Mouse (Mus musculus) thymus, postnatal 25 days (tissue): ENCODE results near the gene C730034F03Rik.

Source experiments
- DNase-seq: peaks from one replicate; pipeline ENCODE4 v3.0.0; 2022

Gene C730034F03Rik

DNA sequence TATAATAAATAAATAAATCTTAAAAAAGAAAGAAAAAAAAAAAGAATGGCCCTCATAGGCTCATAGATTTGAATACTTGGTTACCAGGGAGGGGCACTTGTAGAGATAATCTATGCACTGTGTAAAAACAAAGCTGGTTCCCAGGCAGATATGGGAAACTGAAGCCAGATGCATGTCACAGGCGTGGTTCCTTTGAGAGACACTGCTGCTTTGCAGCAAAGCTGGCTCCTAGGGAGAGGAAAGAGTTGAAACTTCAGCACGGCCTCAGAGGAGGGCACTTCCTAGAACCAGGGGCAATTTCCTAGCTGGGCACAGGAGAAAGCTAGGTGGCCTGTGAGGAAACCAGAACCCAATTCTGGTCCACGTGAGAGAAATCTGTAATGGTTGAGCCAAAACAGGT is 4.7 kb downstream of the C730034F03Rik start:
- DNase-seq, result no peak

- DNase-seq, result no peak
Observed at GRCm38 (mm10) chr15:89435878-89436277, 6.5 kb downstream of the C730034F03Rik start.

DNA sequence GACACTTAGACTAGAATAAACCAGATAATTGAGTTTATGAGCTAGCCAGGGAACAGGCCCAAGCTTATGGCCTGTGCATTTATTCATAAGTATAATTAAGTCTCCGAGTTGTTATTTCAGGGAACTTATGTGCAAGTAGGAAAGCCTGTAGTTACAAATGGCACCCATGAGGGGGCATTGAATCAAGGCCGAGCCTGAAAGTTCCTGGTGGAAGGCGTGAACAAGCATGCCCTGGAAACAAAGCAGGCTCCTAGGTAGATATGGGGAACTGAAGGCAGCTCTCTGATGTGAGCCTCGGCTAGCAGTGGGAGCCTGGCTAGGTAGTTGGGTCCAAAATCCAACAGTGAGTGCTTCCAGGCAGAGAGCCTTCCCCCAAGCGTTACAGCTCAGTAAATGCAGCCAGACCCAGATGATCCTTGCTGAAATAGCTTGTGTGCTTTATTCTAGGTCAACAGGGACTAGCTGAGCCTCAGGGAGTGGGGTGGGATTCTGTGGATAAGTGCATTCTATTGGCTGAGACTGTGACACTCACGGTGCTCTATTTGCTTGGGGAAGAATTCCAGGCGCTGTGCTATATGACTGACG is 13.2 kb downstream of the C730034F03Rik start:
- no peak for DNase-seq

GRCm38 (mm10) chr15:89452906-89453864 is 23.8 kb downstream of the C730034F03Rik start:
- DNase-seq, result peak; percentile 53

DNA sequence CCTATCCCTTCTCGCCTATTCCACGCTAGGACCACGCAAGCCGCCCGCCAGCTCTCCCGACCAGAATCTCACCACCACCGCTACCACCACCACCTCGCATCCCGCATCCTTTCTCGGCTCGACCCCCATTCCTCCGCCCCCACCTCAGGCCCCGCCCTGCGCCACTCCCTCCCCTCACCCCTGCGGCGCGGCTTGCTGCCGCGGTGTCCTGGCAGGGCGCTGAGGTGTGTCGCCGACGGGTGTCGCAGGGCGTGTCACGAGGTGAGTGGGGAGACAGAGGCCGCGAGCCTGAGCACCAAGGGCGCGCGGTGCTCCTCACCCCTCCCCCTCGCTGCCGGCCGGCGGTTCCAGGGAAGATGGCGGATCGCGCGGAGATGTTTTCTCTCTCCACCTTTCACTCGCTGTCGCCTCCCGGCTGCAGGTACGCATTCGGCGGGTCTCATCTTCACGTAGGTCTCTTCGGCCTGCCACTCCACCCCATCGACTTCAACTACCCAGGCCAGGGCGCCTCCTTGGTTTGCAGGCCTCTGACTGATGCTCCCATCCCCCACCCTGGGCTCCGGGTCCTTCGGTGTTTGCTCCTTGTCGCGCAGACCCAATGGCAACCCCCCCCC is 24.6 kb downstream of the C730034F03Rik start, which contains the start of gene Mapk8ip2:
Gene Mapk8ip2 (plus strand): TSS at position 49 of the 614 bp plus-strand sequence.
- DNase-seq, result no peak

DNA sequence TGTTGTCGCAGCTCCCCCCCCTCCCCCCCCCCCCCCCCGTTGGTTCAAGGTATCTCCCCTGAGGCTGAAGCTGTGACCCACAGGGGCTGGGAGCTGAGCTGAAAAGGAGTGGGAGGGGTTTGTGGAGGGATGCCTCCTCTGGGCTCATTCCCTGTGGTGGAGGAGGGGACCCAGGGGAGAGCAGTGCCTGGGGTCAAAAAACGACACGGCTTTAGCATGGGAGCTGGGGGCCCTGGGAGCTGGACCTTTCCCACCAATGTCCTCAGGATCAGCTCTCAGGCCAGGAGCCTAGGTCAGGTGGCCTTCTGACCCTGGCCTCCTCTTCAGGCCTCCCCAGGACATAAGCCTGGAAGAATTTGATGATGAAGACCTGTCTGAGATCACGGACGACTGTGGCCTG is 25.5 kb downstream of the C730034F03Rik start:
- no peak for DNase-seq

DNA sequence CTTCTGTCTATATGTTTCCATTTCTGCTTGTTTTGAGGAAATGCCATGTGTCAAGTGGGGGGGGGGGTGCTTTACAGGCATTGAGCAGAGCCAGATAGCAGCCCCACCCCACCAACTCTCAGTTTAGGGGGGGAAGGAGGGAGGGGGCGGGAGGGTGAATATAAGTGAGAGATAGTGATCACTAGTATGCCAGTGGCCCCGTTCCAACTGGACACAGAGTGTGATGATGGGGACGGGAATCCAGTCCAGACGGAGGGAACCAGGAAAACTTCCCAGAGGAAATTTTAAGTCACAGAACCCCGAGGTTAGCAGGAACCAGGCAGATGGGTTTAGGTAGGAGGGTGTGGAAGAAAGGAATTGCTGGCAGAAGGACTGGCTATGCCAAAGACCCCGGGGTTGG is 26.3 kb downstream of the C730034F03Rik start:
- DNase-seq, result no peak

DNA sequence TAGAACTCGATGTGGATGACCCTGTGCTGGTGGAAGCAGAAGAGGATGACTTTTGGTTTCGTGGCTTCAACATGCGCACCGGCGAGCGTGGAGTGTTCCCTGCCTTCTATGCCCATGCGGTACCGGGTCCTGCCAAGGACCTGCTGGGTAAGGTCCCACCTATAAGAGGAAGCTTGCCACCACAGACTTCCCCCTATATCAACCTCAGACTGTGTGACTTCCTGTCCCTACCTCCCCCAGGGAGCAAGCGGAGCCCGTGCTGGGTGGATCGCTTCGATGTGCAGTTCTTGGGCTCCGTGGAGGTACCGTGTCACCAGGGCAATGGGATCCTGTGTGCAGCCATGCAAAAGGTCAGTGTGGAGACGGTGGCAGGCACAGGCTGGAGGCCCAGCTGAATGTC is 29.6 kb downstream of the C730034F03Rik start:
- DNase-seq, result no peak

DNA sequence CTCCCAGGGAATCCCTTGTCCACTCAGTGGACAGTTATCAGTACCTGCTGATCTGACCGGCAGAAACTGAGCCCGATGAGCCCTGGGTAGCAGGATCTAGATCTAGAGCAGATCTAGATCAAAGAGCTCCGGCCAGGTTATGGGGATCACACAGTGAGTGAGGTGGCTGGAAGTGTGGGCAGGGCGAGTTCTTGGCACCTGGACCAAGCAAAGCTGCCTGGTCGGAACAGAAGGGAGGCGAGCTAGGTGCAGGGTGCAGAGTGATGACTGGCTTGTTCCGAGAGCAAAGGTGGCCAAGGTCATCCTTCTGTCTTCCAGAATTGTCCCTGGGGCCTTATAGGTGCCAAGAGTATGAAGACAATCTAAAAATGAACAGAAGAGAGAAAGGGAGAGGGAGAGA is 30.4 kb downstream of the C730034F03Rik start:
- no peak for DNase-seq

GRCm38 (mm10) chr15:89460298-89460697 is 30.9 kb downstream of the C730034F03Rik start:
- DNase-seq, result no peak

DNA sequence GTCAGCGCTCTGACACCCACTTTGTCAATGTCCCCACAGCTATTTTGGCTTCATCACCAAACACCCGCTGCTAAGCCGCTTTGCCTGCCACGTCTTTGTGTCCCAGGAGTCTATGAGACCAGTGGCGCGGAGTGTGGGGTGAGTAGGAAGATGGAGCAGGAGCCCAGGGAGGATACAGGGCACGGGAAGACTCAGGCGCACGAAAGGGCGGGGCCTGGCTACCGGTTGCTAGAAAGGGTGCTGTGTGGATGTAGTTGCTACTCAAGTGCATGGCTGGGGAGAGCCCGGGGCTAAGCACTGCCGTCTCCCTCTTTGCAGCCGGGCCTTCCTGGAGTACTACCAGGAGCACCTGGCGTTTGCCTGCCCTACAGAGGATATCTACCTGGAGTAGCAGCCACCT is 31.9 kb downstream of the C730034F03Rik start:
- no peak for DNase-seq

- no peak for DNase-seq
Observed at GRCm38 (mm10) chr15:89462176-89462575, 32.8 kb downstream of the C730034F03Rik start.

DNA sequence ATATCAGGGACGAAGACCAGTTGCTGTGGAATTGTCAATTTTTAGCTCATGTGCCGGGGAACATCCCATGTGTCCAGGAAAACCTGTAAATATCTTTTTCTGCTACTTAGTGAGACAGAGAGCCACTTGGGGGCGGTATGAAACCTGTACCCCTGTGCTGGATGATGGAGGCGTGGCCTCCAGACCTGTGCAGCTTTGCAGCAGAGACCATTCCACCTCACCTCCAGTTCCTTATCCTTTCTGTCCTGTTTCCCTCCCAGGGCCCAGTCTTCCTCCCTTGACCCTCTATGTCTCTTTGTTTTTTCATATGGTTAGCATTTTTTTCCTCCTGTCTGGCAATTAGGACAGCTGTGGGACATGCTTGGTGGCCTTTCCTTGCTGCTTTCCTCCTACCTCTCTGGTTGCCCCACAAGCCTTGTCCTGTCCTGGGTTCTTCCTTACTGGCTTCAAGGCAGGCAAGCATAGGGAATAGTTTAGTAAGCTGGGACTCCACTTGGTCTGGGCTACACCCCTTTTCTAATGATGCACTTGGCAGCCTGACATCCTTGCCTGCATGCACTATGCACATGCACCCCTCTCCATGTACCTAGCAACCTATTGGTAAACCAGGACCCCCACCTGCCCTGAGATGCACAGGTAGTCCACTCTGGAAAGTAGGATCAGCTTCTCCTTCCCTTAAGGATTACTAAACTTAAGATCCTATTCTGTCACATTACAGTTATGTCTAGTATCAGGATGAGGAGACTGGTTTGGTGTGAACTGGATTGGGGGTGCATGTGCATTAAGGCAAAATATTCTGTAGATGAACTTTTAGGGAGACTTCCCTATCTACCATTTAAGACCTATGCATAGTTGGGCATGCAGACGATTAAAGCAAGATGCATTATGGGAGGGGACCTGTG is 34.2 kb downstream of the C730034F03Rik start:
- DNase-seq, result peak; percentile 26

DNA sequence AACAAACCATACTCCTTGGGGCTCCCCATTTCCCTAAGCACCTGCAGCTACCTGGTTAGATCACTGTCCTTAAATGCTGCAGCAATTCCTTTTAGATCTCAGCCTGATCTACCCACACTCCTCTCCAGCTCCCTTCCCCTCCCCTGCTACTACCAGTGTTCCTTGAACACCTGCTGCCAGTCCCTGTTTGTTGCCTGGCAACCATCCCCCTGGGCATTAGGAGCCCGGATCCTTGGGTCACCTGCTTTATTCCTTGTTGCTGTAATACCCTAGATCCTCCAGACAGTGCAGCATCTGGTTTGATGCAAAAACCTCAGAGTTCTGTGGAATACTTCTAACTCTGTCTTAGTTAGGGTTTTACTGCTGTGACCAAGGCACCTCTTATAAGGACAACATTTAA is 35.7 kb downstream of the C730034F03Rik start:
- DNase-seq, result no peak

GRCm38 (mm10) chr15:89468577-89468976 is 39.2 kb downstream of the C730034F03Rik start:
- no peak for DNase-seq

DNA sequence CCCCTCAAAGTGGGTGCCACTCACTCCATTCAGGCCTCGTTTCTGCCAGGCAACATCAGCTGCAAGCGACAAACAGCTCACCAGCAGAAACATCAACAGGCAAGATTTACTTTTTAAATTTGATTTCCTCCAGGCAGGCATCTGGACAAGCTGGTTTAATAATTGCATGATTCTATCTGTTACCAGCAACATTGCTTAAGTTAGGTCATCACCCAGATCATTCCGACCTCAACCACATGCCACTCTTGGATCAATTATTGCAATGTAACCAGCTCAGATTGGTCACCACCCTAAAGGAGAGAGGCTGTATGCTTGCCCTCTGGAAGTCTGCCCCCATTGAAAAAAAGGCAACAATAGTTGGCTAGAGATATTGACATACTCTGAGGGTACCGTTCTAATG is 42.1 kb downstream of the C730034F03Rik start:
- DNase-seq, result no peak

DNA sequence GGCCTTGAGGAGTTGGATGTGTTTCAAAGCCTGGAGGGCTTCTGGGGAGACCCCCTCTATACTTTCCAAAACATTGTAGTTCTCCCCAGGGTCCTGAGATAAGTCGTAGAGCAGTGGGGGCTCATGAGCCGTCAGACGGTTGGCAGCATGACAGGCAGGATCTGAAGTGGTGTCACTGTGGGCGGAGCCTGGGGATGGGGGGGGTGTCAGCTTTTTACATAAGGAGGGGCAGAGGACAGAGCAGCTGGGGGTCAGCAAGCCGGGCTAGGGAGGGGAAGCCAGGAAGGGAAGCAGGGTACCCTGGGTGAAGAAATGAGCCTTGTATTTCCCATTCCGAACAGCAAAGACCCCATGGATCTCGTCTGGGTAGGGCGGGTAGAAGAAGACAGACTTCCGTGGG is 44.0 kb downstream of the C730034F03Rik start:
- DNase-seq, result no peak

DNA sequence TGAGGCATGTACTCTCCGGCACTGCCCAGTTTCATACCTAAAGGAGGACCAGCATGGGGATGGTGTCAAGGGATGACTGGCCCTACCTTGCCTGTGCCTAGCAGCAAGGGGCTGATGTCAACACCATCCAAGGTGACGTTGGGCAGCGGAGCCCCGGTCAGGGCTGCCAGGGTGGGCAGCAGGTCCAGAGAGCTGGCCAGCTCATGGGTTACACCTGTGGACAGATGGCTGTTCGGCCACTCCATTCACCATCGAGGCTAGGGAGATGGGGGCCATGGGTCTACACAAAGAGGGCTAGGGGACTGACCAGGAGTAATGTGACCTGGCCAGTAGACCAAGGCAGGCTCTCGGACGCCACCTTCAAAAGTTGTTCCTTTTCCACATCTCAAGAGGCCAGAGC is 44.5 kb downstream of the C730034F03Rik start:
- no peak for DNase-seq

GRCm38 (mm10) chr15:89474596-89475292 is 45.4 kb downstream of the C730034F03Rik start:
- DNase-seq, result no peak

DNA sequence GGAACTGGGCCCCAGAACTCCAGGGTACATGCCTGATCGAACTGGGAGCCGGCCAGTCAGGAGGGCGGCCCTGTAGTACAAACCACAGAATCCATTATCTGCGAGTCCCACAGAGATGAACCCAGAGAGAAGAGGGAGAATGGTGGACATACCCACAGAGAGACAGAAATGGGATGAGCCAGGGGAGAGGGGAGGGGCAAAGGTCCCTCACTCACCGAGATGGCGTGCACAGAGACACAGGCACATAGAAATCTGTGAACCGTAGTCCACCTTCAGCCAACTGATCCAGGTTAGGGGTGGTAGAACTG is 45.9 kb downstream of the C730034F03Rik start:
- no peak for DNase-seq

DNA sequence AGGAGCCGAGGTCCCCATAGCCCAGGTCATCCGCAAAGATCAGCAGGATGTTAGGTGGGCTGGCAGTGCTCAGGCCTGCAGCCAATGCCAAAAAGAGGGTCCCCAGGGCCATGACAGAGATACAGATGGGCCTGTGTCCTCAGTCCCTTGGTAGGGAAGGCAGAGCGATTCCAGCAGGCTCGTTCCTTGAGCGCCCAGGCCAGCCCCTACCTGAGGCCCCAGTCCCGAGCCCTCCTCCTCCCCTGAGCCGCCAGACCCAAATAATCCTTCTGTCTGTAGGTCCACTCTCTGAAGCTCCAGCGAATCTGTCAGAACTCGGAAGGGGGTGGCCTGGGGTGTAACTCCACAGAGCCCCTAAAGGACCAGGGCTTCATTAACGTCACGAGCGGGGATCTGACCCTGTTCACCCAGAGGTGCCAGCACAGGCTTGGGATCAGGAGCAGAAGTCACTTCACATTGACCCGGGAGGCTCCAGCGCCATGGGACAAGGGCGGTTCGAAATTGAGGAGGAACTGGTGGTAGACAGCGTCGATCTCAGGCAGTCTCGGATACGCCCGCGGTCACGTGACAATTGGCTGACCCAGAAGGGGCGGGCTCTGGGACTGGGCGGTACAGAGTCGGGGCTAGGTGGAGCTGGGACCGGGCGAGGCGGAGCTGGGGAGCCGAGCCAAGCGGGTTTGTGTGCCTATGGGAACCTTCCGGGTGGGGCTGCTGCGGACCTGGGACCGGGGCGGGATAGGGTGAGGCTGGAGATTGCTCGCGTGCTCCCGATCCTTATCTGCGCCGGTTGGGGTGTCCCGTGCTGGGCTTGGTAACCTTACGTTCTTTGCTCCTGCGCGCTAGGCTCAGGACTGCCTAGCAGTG is 46.5 kb downstream of the C730034F03Rik start:
- peak; percentile 91 for DNase-seq
